Mouse (Mus musculus) cerebral cortex, adult 2 months (tissue): ENCODE measurements around the gene Irs2.

Experiments
- WGBS: fragments of 180-500 bp; shearing (Covaris S2); methylation state at CpG from one replicate; pipeline ENCODE4 v1.1.7; 2018; 5-methylcytosine and 5-hydroxymethylcytosine counted together

The Irs2 gene

DNA sequence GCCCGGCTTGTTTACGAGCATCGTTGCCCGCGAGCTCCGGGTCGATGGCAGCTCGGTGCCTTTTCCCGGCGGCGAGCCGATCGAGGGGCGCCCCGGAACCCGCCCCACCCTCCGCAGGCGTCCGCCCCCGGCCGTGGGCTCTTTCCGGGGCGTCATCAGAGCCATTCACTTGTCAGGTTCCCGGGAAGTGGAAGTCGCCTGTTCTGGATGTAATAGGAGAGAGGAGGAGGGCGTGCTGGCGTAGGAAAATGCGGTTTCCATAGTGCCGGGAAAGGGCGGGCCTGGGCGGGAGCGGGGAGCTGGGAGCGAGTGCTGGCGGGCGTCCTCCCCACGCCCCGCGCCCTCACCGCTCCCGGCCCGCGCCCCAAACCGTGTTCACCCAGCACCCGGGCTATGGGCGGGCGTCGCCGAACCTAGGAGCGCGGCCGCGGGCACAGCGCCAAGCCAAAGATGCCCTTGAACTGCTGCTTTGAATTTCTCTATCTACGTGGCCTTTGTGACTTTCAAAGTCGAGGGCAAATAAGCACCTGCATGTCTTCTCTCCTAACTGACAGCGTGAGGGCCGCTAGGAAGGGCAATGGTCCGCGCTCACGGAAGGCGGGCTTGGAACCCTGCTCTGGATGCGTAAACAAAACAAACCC lies 1.3 kb upstream of the Irs2 start:
- under 1% methylated on average over 59 of the region's 62 CpGs for WGBS

DNA sequence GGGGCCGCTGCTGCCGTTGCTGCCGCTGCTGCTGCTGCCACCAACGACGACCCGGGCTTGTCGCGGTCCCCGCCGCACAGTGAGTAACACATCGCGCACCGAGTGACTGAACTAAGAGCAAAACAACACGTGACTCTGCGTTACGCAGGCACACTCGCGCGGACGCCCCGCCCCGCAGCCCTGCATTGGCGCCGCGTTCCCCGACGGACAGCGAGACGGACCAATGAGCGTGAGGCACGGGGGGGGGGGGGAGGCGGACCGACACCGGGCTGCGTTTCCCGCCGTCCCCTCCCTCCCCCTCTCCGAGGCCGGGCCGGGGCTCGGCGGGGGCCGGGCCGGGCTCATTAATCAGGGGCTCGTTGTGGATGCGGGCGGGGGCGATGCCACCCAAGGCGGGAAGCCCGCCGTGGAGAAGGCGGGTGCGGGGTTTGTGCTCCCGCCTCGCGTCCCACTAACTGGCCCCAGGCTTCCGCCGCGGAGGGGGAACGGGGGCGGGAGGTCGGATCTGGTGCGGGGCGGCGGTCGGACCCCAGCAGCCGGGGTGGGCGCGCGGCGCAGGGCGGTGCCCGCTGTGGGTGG lies 673 bp upstream of the Irs2 start:
- 1% methylated on average over 70 of the region's 73 CpGs for WGBS

DNA sequence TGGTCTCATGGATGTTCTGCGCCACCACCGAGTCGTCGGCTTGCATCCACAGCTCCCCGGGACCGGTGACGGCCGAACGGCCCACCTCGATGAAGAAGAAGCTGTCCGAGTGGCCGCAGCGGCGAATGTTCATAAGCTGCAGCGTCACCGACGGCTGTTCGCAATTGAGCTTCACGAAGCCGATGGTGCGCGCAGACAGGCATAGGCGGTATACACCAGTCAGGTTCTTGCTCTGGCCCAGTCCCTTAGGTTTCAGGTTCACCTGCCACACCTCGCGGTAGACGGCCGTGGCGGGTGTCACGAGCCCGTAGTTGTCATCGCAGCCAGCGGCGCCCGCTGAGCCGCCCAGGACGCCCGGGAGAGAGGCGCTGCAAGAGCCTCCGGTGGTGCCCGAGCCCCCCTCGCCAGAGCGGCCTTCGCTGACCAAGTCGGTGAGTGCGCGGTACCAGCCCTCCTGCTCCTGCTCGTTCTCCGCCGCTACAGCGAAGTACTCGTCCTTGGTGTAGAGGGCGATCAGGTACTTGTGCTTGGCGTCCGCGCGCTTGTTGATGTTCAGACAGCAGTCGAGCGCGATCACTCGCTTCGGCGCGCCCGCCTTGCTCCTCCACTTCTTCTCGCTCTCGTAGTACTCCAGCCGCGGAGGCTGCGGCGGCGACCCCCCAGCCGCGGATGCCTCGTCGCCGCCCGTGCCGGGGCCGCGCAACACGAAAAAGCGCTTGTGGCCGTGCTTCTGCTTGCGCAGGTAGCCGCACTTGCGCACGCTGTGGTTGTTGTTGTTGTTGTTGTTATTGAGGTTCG lies 478 bp downstream of the Irs2 start:
- under 1% methylated on average over 88 of the region's 88 CpGs for WGBS

DNA sequence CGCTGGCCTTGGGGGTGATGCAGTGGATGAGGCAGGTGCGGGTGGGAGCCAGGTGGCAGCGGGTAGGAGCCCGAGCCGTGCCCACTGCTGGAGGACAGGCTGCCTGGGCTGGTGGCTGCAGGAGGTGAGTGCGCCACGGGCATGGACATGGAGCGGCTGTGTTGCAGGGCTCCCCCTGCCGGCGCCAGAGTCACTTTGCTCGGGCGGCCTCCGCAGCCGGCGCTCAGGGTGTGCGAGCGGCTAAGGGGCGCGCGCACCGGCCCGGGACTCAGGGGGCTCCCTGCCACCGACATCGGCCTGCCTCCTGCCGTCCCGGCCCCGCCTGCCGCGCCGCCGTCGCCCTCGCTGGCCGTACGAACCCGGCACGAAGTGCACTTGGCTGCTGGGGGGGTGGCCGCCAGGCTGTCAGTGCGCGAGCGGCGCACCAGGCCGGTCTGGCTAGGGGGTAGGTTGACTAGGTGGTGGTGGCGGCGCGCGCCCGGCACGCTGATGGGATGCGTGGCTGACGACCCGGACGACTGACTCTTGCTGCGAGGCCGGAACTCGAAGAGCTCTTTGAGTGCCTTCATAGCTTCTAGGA lies 1.2 kb downstream of the Irs2 start:
- 1% methylated on average over 56 of the region's 56 CpGs for WGBS

DNA sequence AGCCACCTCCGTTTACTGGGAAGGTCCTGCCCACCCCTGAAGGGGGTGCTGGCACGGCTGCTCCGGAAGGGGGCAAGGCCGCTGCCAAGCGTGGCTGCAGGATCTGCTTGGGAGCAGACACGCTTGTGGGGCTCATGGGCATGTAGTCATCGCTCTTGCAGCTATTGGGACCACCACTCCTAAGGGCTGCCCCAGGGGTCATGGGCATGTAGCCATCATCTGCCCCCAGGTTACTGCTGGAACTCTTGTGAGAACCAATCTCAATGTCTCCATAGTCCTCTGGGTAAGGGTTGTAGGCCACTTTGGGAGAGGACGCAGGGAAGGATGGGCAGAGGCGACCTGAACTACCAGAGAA lies 2.0 kb downstream of the Irs2 start:
- WGBS: 64% methylated on average over 9 of the region's 9 CpGs

- 80% methylated on average over 26 of the region's 26 CpGs for WGBS
Measured at GRCm38 (mm10) chr8:11005460-11006275, 2.6 kb downstream of the Irs2 start.

DNA sequence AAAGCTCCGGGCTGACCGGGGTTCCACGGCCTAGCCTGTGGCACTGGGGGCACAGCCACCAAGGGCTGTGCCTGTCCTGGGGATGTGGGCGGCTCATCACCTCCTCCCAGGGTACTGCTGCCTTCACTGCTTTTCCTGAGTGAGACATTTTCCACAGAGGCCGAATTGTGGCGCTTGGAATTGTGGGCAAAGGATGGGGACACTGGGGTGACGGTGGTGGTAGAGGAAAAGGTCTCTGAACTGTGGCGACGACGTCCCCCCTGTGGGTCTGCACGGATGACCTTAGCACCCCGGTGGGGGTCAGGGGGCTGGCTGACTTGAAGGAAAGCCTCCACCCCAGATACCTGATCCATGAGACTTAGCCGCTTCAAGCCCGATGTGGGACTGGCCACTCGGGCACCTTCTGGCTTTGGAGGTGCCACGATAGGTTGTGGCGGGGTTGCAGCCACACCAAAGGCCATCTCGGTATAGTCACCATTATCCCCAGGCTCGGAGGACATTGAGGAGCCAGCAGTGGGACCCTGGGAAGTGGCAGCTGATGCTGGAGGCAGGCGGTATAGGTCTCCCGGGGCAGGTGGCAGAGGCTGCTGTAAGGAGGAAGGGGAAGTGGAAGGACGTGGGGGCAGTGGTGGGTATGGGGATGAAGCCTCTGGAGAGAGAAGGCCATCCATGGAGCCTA lies 3.3 kb downstream of the Irs2 start:
- 63% methylated on average over 22 of the region's 22 CpGs for WGBS

DNA sequence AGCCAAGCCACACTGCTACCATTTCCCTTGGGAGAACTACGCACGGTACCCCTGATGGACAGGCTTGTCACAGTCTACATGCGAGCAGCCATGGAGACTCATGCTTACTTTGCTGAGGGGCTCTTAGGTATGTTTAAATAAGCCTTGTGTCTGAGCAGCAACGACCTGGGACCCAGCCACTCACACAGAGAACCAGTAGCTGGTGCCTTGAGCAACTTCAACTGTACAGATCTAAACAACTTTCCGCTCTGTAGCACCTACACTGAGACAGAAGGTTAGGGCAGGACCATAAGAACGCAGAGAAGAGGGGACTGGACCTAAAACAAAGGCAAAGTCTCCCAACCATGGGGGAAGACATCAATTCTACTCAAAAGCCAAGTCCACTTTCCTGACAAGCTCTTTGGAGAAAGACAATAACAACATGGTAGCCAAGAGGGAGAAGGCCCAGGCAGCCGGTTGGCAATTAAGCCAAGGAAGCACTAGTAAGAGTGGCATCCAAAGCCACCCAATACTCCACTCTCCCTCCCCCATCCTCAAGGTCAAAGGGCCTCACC lies 4.3 kb downstream of the Irs2 start:
- 29% methylated on average over 7 of the region's 7 CpGs for WGBS

- WGBS: 27% methylated on average over 6 of the region's 6 CpGs
Measured at GRCm38 (mm10) chr8:11003253-11003652, 5.0 kb downstream of the Irs2 start.

GRCm38 (mm10) chr8:11002816-11003215 lies 5.4 kb downstream of the Irs2 start:
- 19% methylated on average over 6 of the region's 6 CpGs for WGBS

DNA sequence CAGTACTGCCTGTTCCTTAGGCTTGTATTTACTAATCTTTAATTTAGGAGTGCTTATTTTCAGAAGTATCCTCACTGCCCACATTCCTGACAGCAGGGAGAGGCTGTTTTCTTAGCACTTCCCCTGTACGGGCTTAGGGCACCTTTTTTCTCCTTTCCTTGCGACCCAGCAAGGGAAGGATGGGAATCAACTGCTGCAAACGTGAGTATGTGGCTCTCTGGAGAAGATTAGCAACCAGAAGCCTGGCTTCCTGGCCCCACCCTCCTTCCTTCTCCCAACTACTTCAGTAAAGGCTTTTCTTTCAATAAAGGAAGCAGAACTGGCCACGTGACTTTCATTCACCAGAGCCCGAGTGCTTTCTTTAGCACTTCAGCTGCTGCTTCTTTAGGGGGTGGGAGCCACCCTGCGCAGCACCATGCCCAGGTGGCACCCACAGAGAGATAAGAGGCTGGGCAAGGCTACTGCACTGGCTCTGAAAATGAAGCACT lies 7.2 kb downstream of the Irs2 start:
- WGBS: 4% methylated on average over 6 of the region's 6 CpGs

GRCm38 (mm10) chr8:10999538-10999937 lies 8.7 kb downstream of the Irs2 start:
- WGBS: 21% methylated on average over 4 of the region's 4 CpGs

DNA sequence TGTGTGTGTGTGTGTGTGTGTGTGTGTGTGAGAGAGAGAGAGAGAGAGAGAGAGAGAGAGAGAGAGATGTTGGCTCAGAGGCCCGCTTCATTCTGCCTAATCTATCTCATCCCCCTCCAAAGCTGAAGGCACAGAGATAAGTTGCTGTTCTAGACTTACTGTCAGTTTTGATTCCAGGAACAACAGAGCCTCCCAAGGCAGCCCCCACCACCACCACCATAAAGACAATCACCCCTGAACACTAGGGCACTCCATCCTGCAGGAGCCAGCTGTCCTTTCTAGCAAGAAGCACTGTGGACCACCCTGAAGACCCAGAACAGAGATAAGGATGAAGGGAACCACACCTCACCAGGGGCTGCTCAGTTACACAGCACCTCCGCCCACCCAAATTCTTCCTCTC lies 12.0 kb downstream of the Irs2 start:
- 88% methylated on average over 2 of the region's 2 CpGs for WGBS

- WGBS: 70% methylated on average over 2 of the region's 2 CpGs
Measured at GRCm38 (mm10) chr8:10995756-10996155, 12.5 kb downstream of the Irs2 start.

DNA sequence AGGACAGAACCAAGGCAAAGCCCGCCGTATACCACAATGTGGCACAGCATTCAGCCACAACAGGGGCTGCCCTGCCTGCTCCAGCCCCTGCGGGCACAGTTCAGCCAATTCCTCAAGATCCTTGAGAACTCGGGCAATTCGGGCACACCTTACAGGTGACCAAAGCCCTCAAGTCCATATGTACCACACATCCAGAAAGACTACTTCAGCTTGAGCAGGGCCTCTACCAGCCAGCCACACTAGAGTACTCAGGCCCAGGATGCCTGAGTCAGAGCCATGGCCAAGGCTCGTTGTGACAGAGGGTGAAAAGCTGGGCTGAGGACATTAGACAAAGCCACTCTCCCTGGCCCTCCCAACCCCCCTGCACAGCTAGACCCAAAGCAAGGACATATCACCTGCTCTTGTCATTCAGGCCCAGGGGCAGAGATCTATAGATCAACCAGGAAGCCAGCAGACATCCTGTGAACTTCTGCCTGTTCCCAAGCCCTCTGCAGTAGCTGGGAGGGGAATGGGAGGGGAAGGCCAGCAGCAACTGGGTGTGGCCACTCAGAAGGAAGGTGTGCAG lies 13.8 kb downstream of the Irs2 start:
- 85% methylated on average over 6 of the region's 6 CpGs for WGBS

- WGBS: 75% methylated on average over 10 of the region's 10 CpGs
Measured at GRCm38 (mm10) chr8:10993582-10994216, 14.6 kb downstream of the Irs2 start.

GRCm38 (mm10) chr8:10992081-10992480 lies 16.2 kb downstream of the Irs2 start:
- 47% methylated on average over 8 of the region's 8 CpGs for WGBS

- 90% methylated on average over 2 of the region's 2 CpGs for WGBS
Measured at GRCm38 (mm10) chr8:10991323-10991722, 16.9 kb downstream of the Irs2 start.

GRCm38 (mm10) chr8:10990421-10991110 lies 17.7 kb downstream of the Irs2 start:
- 42% methylated on average over 10 of the region's 10 CpGs for whole genome bisulfite sequencing
